Comparison of ENCODE assay signal across 18 mouse cellular contexts in the genomic region with DNA sequence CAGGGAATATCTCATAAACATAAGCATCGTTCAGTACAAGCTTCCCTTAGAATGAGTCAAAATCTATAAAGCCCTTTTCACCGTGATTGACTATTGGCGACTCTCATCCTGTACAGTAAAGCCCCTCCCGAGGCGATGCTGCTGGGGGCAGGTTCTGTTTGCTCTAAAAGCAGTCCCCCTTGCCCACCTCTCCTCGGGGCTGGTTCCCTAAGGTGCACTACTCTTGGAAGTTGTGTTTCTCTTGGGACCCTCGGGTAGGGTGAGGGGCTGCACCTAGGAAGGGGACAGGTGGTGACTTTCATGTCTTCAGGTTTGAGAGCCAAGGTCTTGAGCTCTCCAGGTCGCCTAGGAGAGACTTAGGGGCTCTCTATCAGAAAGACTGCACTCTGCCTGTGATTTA.
"Had no signal": no experiment of that assay in that cellular context is flagged by ENCODE, and none has a peak within 500 bp of the region (broad histone marks: within the 10 kb centered on the region; RNA-seq: fewer than 3 reads in every experiment).

No protein-coding gene starts in this region.

- DNase-seq: kidney, adult 11 months; kidney, postnatal 4 days; liver; lung, adult 18-20 months; lung, postnatal 10 days; lung, postnatal 36 days; thymus, adult 18-20 months; thymus, postnatal 36 days had no signal

- H3K4me1 ChIP-seq: liver, embryonic 12.5 days; megakaryocyte, embryonic 14.5 days had no signal

- H3K4me3 ChIP-seq: intestine, embryonic 15.5 days; limb, embryonic 10.5 days; limb, embryonic 13.5 days; liver, embryonic 12.5 days; liver, embryonic 15.5 days; lung, embryonic 15.5 days; megakaryocyte, embryonic 14.5 days; midbrain, embryonic 10.5 days; midbrain, embryonic 13.5 days had no signal

- H3K9ac ChIP-seq: intestine, embryonic 15.5 days; limb, embryonic 13.5 days; liver, embryonic 12.5 days; liver, embryonic 15.5 days; lung, embryonic 15.5 days; midbrain, embryonic 13.5 days had no signal

- H3K4me2 ChIP-seq: intestine, embryonic 15.5 days; liver, embryonic 12.5 days; liver, embryonic 15.5 days; lung, embryonic 15.5 days; midbrain, embryonic 13.5 days had no signal

- H3K27me3 ChIP-seq: intestine, embryonic 15.5 days; limb, embryonic 13.5 days; liver, embryonic 12.5 days; liver, embryonic 15.5 days; lung, embryonic 15.5 days had no signal

- ATAC-seq: intestine, embryonic 15.5 days; liver, embryonic 12.5 days; midbrain, embryonic 13.5 days; midbrain, embryonic 16.5 days had no signal

- H3K27ac ChIP-seq: intestine, embryonic 15.5 days; limb, embryonic 10.5 days; limb, embryonic 13.5 days; liver, embryonic 12.5 days; liver, embryonic 15.5 days; lung, embryonic 15.5 days; midbrain, embryonic 10.5 days; midbrain, embryonic 13.5 days had no signal

- H3K9me3 ChIP-seq: intestine, embryonic 15.5 days; limb, embryonic 10.5 days; limb, embryonic 13.5 days; liver, embryonic 12.5 days; liver, embryonic 15.5 days; lung, embryonic 15.5 days; megakaryocyte, embryonic 14.5 days; midbrain, embryonic 10.5 days; midbrain, embryonic 13.5 days had no signal

- H3K36me3 ChIP-seq: intestine, embryonic 15.5 days; limb, embryonic 13.5 days; liver, embryonic 12.5 days; liver, embryonic 15.5 days; lung, embryonic 15.5 days; midbrain, embryonic 13.5 days had no signal
